Mouse (Mus musculus) heart, embryonic 15.5 days (tissue): ENCODE results near the gene Ankrd60. TPM values are rescaled to one million over a fixed set of nuclear protein-coding genes. Genes with fewer than 3 reads are reported as not detected.

Experiments used
- ATAC-seq: fragments of 200-750 bp; cut with Nextera tagmentation; replicated peaks from 2 replicates; pipeline ENCODE4 v1.8.0; 2017; ENCODE audit warnings: low read depth, moderate TSS enrichment; ENCODE audit not compliant: insufficient number of reproducible peaks, insufficient read depth, low FRiP score
- H3K27ac ChIP-seq: fragments of 300-500 bp; sonication (generic); 2 replicates; pipeline ENCODE4 v1.5.1; 2015; ENCODE audit warnings: mild to moderate bottlenecking, inconsistent platforms
- H3K27me3 ChIP-seq: fragments of 300-500 bp; sonication (generic); 2 replicates; pipeline ENCODE4 v1.6.1; 2015; ENCODE audit warnings: inconsistent platforms
- H3K36me3 ChIP-seq: fragments of 300-500 bp; sonication (generic); 2 replicates; pipeline ENCODE4 v1.6.1; 2015; ENCODE audit warnings: mild to moderate bottlenecking, inconsistent platforms
- H3K4me1 ChIP-seq: fragments of 300-500 bp; sonication (generic); replicated peaks from 2 replicates; pipeline ENCODE4 v1.6.1; 2015; ENCODE audit warnings: inconsistent platforms
- H3K4me2 ChIP-seq: fragments of 300-500 bp; sonication (generic); 2 replicates; pipeline ENCODE4 v1.6.1; 2015; ENCODE audit warnings: inconsistent platforms, mild to moderate bottlenecking, moderate library complexity
- H3K4me3 ChIP-seq: fragments of 300-500 bp; sonication (generic); 2 replicates; pipeline ENCODE4 v1.5.1; 2015; ENCODE audit warnings: mild to moderate bottlenecking, inconsistent platforms
- H3K9ac ChIP-seq: fragments of 300-500 bp; sonication (generic); 2 replicates; pipeline ENCODE4 v1.6.1; 2015; ENCODE audit warnings: mild to moderate bottlenecking, inconsistent platforms
- H3K9me3 ChIP-seq: fragments of 300-500 bp; sonication (generic); replicated peaks from 2 replicates; pipeline ENCODE4 v1.6.1; 2016; ENCODE audit warnings: inconsistent platforms
- WGBS: fragments of 180-500 bp; shearing (Covaris S2); methylation state at CpG from one replicate; pipeline ENCODE4 v1.1.7; 2015; ENCODE audit warnings: mixed read lengths; 5-methylcytosine and 5-hydroxymethylcytosine counted together
- polyA plus RNA-seq: library from polyadenylated mRNA; unstranded; fragments of >200 nt; fragmentation: Nextera tagmentation; extraction: Ambion mirVana; gene quantifications from 2 replicates; pipeline ENCODE4 v1.2.1, GENCODE M21; 2015

The Ankrd60 gene
- polyA plus RNA-seq, 1 experiment from 2014 or later = not detected

GRCm38 (mm10) chr2:173583455-173583854, 5.3 kb upstream of the Ankrd60 start:
- Histone ChIP-seq H3K4me3 (no peak overlapping the region), H3K27ac (no peak overlapping the region), H3K9me3 (no peaks in the 10 kb centered on the region), H3K9ac (no peak overlapping the region), H3K27me3 (peaks cover 33% of the 10 kb centered on the region), H3K36me3 (no peaks in the 10 kb centered on the region), H3K4me1 (peaks cover 15% of the 10 kb centered on the region; the same call in 1 of the 2 replicates), H3K4me2 (no peak overlapping the region)
- ATAC-seq = no peak
- 51% methylated on average over 5 of the region's 5 CpGs for WGBS

- WGBS = 95% methylated on average over 3 of the region's 3 CpGs
- no peak for ATAC-seq
Observed at GRCm38 (mm10) chr2:173582903-173583302, 4.7 kb upstream of the Ankrd60 start.

GRCm38 (mm10) chr2:173581096-173581495, 2.9 kb upstream of the Ankrd60 start:
- no peak overlapping the region for H3K9ac ChIP-seq
- no peak overlapping the region for H3K27ac ChIP-seq
- H3K9me3 ChIP-seq = no peaks in the 10 kb centered on the region
- peaks cover 15% of the 10 kb centered on the region for H3K4me1 ChIP-seq
- H3K27me3 ChIP-seq = peaks cover 46% of the 10 kb centered on the region
- no peaks in the 10 kb centered on the region for H3K36me3 ChIP-seq
- ATAC-seq = no peak
- H3K4me2 ChIP-seq = no peak overlapping the region
- H3K4me3 ChIP-seq = no peak overlapping the region

More at GRCm38 (mm10) chr2:173582903-173583302, 4.7 kb upstream of the Ankrd60 start:
- H3K4me3 ChIP-seq = no peak overlapping the region
- H3K27ac ChIP-seq = no peak overlapping the region
- peaks cover 34% of the 10 kb centered on the region for H3K27me3 ChIP-seq
- H3K9me3 ChIP-seq = no peaks in the 10 kb centered on the region
- H3K4me2 ChIP-seq = no peak overlapping the region
- H3K4me1 ChIP-seq = peaks cover 18% of the 10 kb centered on the region
- H3K36me3 ChIP-seq = no peaks in the 10 kb centered on the region
- H3K9ac ChIP-seq = no peak overlapping the region

- Histone ChIP-seq H3K9me3 (no peaks in the 10 kb centered on the region), H3K27ac (no peak overlapping the region), H3K9ac (peak overlapping the region; percentile 37), H3K4me1 (peaks cover 7% of the 10 kb centered on the region), H3K27me3 (peaks cover 38% of the 10 kb centered on the region), H3K36me3 (no peaks in the 10 kb centered on the region), H3K4me3 (peak overlapping the region; percentile 48), H3K4me2 (peak overlapping the region; percentile 83)
- no peak; the same call in 1 of the 2 replicates for ATAC-seq
- 27% methylated on average over 8 of the region's 8 CpGs for WGBS
Observed at GRCm38 (mm10) chr2:173578595-173578994, 430 bp upstream of the Ankrd60 start.

- Histone ChIP-seq H3K4me2 (no peak overlapping the region), H3K4me3 (no peak overlapping the region), H3K27me3 (0 out of 2 replicates have a peak, but pooled peaks cover 4% of the 10 kb centered on the region), H3K36me3 (no peaks in the 10 kb centered on the region), H3K9me3 (no peaks in the 10 kb centered on the region), H3K4me1 (no peaks in the 10 kb centered on the region), H3K27ac (no peak overlapping the region), H3K9ac (no peak overlapping the region)
- 65% methylated on average over 9 of the region's 9 CpGs for WGBS
- no peak for ATAC-seq
Observed at GRCm38 (mm10) chr2:173564179-173564578, 14.0 kb downstream of the Ankrd60 start.

GRCm38 (mm10) chr2:173563336-173563735, 14.8 kb downstream of the Ankrd60 start:
- Histone ChIP-seq H3K4me2 (no peak overlapping the region), H3K9me3 (no peaks in the 10 kb centered on the region), H3K4me3 (no peak overlapping the region), H3K9ac (no peak overlapping the region), H3K4me1 (no peaks in the 10 kb centered on the region), H3K27me3 (0 out of 2 replicates have a peak, but pooled peaks cover 4% of the 10 kb centered on the region), H3K27ac (no peak overlapping the region), H3K36me3 (no peaks in the 10 kb centered on the region)
- ATAC-seq = no peak
- WGBS = 56% methylated on average over 7 of the region's 7 CpGs

- H3K9me3 ChIP-seq = no peaks in the 10 kb centered on the region
- ATAC-seq = no peak
- 38% methylated on average over 5 of the region's 5 CpGs for WGBS
Observed at GRCm38 (mm10) chr2:173561851-173562442, 16.2 kb downstream of the Ankrd60 start.

GRCm38 (mm10) chr2:173558754-173559396, 19.3 kb downstream of the Ankrd60 start:
- Histone ChIP-seq H3K9ac (no peak overlapping the region), H3K36me3 (no peaks in the 10 kb centered on the region), H3K4me1 (no peaks in the 10 kb centered on the region), H3K9me3 (no peaks in the 10 kb centered on the region), H3K27me3 (peaks cover 18% of the 10 kb centered on the region), H3K27ac (no peak overlapping the region), H3K4me2 (no peak overlapping the region), H3K4me3 (no peak overlapping the region)
- ATAC-seq = no peak
- WGBS = 57% methylated on average over 12 of the region's 12 CpGs

More at GRCm38 (mm10) chr2:173561851-173562442, 16.2 kb downstream of the Ankrd60 start:
- 0 out of 2 replicates have a peak, but pooled peaks cover 4% of the 10 kb centered on the region for H3K27me3 ChIP-seq
- H3K27ac ChIP-seq = no peak overlapping the region
- H3K4me2 ChIP-seq = no peak overlapping the region
- no peaks in the 10 kb centered on the region for H3K36me3 ChIP-seq
- no peaks in the 10 kb centered on the region for H3K4me1 ChIP-seq
- H3K9ac ChIP-seq = no peak overlapping the region
- H3K4me3 ChIP-seq = no peak overlapping the region

GRCm38 (mm10) chr2:173553863-173554262, 24.3 kb downstream of the Ankrd60 start:
- Histone ChIP-seq H3K4me1 (no peaks in the 10 kb centered on the region), H3K36me3 (no peaks in the 10 kb centered on the region), H3K9me3 (no peaks in the 10 kb centered on the region), H3K27me3 (peaks cover 28% of the 10 kb centered on the region), H3K4me3 (no peak overlapping the region), H3K9ac (no peak overlapping the region), H3K27ac (no peak overlapping the region), H3K4me2 (no peak overlapping the region)
- WGBS = 43% methylated on average over 9 of the region's 9 CpGs
- ATAC-seq = no peak

- peaks cover 34% of the 10 kb centered on the region for H3K27me3 ChIP-seq
- 51% methylated on average over 6 of the region's 6 CpGs for WGBS
- no peak overlapping the region for H3K4me3 ChIP-seq
- no peaks in the 10 kb centered on the region for H3K9me3 ChIP-seq
- ATAC-seq = no peak
- H3K4me2 ChIP-seq = no peak overlapping the region
- no peak overlapping the region for H3K27ac ChIP-seq
- no peaks in the 10 kb centered on the region for H3K36me3 ChIP-seq
- H3K9ac ChIP-seq = no peak overlapping the region
- H3K4me1 ChIP-seq = no peaks in the 10 kb centered on the region
Observed at GRCm38 (mm10) chr2:173550681-173551080, 27.5 kb downstream of the Ankrd60 start.

GRCm38 (mm10) chr2:173549236-173549635, 28.9 kb downstream of the Ankrd60 start:
- Histone ChIP-seq H3K36me3 (no peaks in the 10 kb centered on the region), H3K4me2 (no peak overlapping the region), H3K9ac (no peak overlapping the region), H3K27me3 (peaks cover 30% of the 10 kb centered on the region), H3K27ac (no peak overlapping the region), H3K4me1 (no peaks in the 10 kb centered on the region), H3K4me3 (no peak overlapping the region), H3K9me3 (no peaks in the 10 kb centered on the region)
- WGBS = 83% methylated on average over 10 of the region's 10 CpGs
- no peak for ATAC-seq
